Comparison of ENCODE assay signal across 24 mouse cellular contexts in genomic region chr1:21543909-21544308, GRCm38 (mm10).
"Had no signal": no experiment of that assay in that cellular context is flagged by ENCODE, and none has a peak within 500 bp of the region (broad histone marks: within the 10 kb centered on the region; RNA-seq: fewer than 3 reads in every experiment).

No protein-coding gene starts in this region.

- H3K4me2 ChIP-seq: heart, embryonic 12.5 days; hindbrain, embryonic 12.5 days; hindbrain, embryonic 15.5 days; limb, embryonic 13.5 days; limb, embryonic 15.5 days; liver, embryonic 12.5 days had no signal

- H3K27ac ChIP-seq: gastrocnemius, adult 2 months; heart, embryonic 10.5 days; hindbrain, embryonic 10.5 days; hindbrain, embryonic 12.5 days; hindbrain, embryonic 15.5 days; hindbrain, postnatal 0 days; limb, embryonic 13.5 days; limb, embryonic 15.5 days; liver, embryonic 12.5 days; liver, embryonic 14.5 days had no signal

- H3K9ac ChIP-seq: heart, embryonic 12.5 days; hindbrain, embryonic 12.5 days; hindbrain, embryonic 15.5 days; limb, embryonic 13.5 days; limb, embryonic 15.5 days; liver, embryonic 12.5 days; liver, embryonic 14.5 days had no signal

- H3K4me1 ChIP-seq: heart, embryonic 10.5 days; heart, embryonic 12.5 days; hindbrain, embryonic 10.5 days; hindbrain, embryonic 12.5 days; hindbrain, embryonic 15.5 days; limb, embryonic 13.5 days; limb, embryonic 15.5 days; liver, embryonic 12.5 days had no signal

- H3K9me3 ChIP-seq: heart, embryonic 10.5 days; heart, embryonic 12.5 days; hindbrain, embryonic 10.5 days; hindbrain, embryonic 12.5 days; hindbrain, embryonic 15.5 days; limb, embryonic 13.5 days; limb, embryonic 15.5 days; liver, embryonic 12.5 days had no signal

- H3K36me3 ChIP-seq: heart, embryonic 10.5 days; heart, embryonic 12.5 days; hindbrain, embryonic 10.5 days; hindbrain, embryonic 12.5 days; hindbrain, embryonic 15.5 days; limb, embryonic 13.5 days; limb, embryonic 15.5 days; liver, embryonic 12.5 days had no signal

- ATAC-seq: forebrain, embryonic 16.5 days; hindbrain, postnatal 0 days; intestine, embryonic 16.5 days; liver, embryonic 12.5 days had no signal

- H3K27me3 ChIP-seq: heart, embryonic 12.5 days; hindbrain, embryonic 12.5 days; hindbrain, embryonic 15.5 days; limb, embryonic 13.5 days; limb, embryonic 15.5 days; liver, embryonic 12.5 days had no signal

- H3K4me3 ChIP-seq: gastrocnemius, adult 2 months; heart, embryonic 10.5 days; heart, embryonic 12.5 days; hindbrain, embryonic 10.5 days; hindbrain, embryonic 12.5 days; hindbrain, embryonic 15.5 days; limb, embryonic 13.5 days; limb, embryonic 15.5 days; liver, embryonic 12.5 days had no signal

- DNase-seq: gastrocnemius, adult 2 months; gastrocnemius, postnatal 10 days; gastrocnemius, postnatal 25 days; heart, adult 18-20 months; heart, postnatal 10 days; heart, postnatal 36 days; kidney, adult 11 months; kidney, adult 2 months; kidney, postnatal 25 days; layer of hippocampus, adult 9-11 months; layer of hippocampus, postnatal 36 days; left cerebral cortex, postnatal 4 days had no signal
